Mouse (Mus musculus) spleen, embryonic (tissue): ENCODE measurements around the gene Prr19.

Source experiments
- CTCF ChIA-PET: fragments of 350-600 bp; sonication (Branson Sonifier 250); formaldehyde crosslinking; loops from one replicate; lab custom pipeline; 2022; lab: Charles Lee

The Prr19 gene

GRCm38 (mm10) chr7:25316532-25317445 lies 15.6 kb downstream of the Prr19 start, which contains the start of gene Megf8:
Gene Megf8, plus strand, starts transcription at chr7:25317164.
- CTCF ChIA-PET, result interaction anchor here (1.0 kb wide), 1 partner anchor 85 kb away, joined by 5 read pairs; no protein-coding TSS in a partner anchor

GRCm38 (mm10) chr7:25317446-25317999 lies 16.3 kb downstream of the Prr19 start:
- CTCF ChIA-PET, result no interaction called here

- CTCF ChIA-PET, result interaction anchor here (0.8 kb wide), 1 partner anchor 144 kb away, joined by 3 read pairs; no protein-coding TSS in a partner anchor
These were observed 20.9 kb downstream of the Prr19 start for GRCm38 (mm10) chr7:25322058-25322484.

- CTCF ChIA-PET, result no interaction called here
These were observed 22.0 kb downstream of the Prr19 start for GRCm38 (mm10) chr7:25323219-25323618.

DNA sequence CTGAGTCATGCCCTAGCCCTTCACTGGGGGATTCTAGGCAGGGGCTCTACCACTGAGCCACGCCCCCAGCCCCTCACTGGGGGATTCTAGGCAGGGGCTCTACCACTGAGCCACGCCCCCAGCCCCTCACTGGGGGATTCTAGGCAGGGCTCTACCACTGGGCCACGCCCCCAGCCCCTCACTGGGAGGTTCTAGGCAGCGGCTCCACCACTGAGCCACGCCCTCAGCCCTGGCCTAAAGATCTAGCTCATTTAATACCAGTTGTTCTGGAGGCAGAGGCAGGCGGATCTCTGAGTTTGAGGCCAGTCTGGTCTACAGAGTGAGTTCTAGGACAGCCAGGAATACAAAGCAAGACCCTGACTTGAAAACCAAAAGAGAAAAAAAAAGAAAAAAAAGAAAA lies 24.2 kb downstream of the Prr19 start:
- CTCF ChIA-PET, result interaction anchor here (0.6 to 0.7 kb wide), 2 partner anchors 21 to 62 kb away, joined by 3 read pairs; no protein-coding TSS in a partner anchor

- CTCF ChIA-PET, result interaction anchor here (0.6 to 0.7 kb wide), 3 partner anchors 22 to 63 kb away, joined by 3 to 8 read pairs (median 3); no protein-coding TSS in a partner anchor
These were observed 25.0 kb downstream of the Prr19 start for GRCm38 (mm10) chr7:25326233-25326632.

DNA sequence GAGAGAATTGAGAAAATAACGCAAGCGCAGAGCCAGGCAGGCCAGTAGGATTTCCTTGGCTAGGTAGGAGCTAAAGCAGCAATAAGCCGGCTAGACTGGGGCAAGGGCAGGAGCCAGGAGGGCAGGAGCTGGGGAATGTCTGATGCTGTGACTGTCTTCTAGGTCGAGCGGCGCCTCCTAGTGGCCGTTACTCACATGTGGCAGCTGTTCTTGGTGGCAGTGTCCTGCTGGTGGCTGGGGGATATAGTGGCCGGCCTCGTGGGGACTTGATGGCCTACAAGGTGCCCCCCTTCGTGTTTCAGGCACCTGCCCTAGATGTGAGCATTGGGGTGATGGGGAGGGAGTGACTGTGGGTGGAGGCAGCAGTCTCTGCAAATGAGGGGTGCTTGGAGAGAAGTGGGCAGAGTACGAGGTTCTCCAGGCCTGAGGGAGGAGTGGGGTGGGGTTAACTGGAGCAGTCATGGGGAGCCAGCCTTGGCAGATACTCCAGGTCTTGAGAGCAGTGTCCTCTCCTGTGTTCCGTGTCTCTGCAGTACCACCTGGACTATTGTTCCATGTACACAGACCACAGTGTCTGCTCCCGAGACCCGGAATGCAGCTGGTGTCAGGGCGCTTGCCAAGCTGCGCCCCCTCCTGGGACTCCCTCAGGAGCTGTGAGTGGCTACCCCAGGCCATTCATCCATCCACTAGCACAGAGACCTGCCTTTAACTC lies 32.5 kb downstream of the Prr19 start:
- CTCF ChIA-PET, result interaction anchor here (0.6 kb wide), 1 partner anchor 300 kb away, joined by 4 read pairs; no protein-coding TSS in a partner anchor

DNA sequence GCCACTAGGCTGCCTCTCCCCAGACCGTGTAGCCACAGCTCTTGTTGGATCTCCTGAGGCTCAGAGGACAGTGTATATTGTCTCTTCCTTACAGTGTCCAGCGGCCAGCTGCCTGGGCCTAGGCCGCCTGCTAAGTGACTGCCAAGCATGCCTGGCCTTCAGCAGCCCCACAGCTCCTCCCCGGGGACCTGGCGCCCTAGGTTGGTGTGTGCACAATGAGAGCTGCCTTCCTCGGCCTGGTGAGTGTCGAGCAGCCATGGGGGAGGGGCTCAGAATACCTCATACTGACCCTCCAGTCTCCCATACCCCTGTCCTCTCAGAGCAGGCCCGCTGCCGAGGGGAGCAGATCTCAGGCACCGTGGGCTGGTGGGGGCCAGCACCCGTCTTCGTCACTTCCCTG lies 33.3 kb downstream of the Prr19 start:
- CTCF ChIA-PET, result no interaction called here

DNA sequence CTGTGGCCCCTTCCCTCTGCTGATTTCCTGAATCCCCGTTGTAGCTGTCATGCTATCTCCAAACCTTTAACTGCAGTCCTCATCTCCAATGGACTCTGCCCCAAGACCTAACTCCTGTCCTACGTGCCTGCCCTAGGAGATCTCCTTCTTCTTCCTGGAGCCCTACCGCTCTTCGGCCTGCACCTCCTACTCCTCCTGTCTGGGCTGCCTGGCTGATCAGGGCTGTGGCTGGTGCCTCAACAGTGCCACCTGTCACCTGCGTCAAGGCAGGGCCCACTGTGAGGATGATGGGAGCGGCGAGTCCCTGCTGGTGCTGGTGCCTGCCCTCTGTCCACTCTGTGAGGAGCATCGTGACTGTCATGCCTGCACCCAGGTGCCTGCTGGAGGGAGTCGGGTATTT lies 38.1 kb downstream of the Prr19 start:
- CTCF ChIA-PET, result no interaction called here

DNA sequence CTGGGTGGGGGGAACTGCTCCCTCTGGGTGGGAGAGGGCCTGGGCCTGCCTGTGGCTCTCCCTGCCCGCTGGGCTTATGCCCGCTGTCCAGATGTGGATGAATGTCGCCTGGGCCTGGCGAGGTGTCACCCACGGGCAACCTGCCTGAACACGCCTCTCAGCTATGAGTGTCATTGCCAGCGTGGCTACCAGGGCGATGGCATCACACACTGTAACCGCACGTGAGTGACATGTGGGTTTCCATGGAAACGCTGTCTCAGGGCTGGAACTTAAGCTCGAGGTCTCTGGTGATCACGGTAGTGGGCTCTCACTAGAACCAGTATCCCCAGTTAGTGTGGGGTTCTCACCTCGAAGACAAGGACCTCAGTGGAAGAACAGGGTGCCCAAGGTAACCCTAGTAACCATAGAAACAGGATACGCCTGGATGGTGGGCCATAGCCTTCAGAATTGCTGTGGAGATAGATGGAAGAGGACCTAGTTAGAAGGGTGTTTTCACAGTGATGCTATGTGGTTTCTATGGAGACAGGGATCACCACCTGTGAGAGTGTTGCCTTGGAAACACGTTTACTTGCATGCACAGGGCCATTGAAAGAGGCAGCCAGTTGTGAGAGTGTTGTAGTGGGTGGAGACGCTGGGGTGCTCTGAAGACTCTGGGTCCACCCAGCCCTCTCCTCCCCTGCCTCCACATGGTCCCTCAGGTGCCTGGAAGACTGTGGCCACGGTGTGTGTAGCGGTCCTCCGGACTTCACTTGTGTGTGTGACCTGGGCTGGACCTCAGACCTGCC lies 40.0 kb downstream of the Prr19 start:
- CTCF ChIA-PET, result no interaction called here

DNA sequence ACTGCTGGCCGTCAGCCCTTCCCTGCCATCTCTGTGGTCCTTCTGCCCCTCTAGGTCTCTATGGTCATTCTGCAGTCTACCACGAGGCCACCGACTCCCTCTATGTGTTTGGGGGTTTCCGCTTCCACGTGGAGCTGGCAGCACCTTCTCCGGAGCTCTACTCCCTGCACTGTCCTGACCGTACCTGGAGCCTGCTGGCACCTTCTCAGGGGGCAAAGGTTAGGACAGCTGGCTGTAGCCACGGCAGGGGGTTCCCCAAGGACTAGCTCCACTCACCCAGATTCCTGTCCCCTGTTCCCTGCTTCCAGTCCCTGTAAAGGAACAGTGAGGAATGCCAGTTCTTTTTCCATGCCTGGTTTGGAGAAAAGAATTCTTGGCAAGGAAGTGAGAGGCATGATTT lies 47.6 kb downstream of the Prr19 start:
- CTCF ChIA-PET, result no interaction called here
